Mouse (Mus musculus) CD8-positive naive resting alpha-beta T cell, adult 57 days (primary cell): Measurements from ENCODE around the gene Vsx2. TPM values are rescaled to one million over a fixed set of nuclear protein-coding genes. Genes with fewer than 3 reads are reported as not detected.

Experiments
- total RNA-seq: library from RNA; stranded (reverse); gene quantifications from one replicate; pipeline ENCODE4 v1.2.4, GENCODE M21; 2023

Vsx2 gene
- total RNA-seq: not detected

DNA sequence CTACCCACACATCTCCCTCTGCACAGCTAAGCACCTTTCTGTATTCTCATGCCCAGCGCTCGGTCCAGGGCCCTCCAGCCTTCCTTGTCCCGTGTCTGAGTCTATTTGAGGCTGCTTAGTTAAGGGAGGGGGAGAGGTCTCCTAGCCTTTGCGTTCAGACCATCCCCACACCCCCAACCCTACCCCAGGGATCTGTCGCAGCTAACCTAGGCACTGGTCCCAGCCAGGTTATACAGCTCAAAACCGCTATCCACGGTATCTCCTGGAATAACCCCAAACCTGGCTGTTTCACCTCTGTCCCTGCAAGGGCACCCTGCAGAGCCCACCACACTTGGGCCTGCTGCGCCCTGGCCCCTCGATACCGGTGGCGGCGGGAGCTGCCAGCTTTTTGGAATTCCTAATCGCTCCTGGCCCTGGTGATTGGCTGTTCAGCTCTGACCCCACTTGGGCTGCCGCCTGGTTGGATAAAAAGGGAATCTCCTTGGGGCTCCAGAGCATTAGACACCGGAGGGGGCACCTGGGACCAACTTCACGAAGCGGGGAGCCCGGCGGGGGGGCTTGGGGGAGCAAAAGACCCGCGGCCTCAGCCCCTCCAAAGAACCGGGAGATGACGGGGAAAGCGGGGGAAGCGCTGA lies at the start of gene Vsx2:
Vsx2 (plus strand) TSS at position 427 of the 635 bp plus-strand sequence.

DNA sequence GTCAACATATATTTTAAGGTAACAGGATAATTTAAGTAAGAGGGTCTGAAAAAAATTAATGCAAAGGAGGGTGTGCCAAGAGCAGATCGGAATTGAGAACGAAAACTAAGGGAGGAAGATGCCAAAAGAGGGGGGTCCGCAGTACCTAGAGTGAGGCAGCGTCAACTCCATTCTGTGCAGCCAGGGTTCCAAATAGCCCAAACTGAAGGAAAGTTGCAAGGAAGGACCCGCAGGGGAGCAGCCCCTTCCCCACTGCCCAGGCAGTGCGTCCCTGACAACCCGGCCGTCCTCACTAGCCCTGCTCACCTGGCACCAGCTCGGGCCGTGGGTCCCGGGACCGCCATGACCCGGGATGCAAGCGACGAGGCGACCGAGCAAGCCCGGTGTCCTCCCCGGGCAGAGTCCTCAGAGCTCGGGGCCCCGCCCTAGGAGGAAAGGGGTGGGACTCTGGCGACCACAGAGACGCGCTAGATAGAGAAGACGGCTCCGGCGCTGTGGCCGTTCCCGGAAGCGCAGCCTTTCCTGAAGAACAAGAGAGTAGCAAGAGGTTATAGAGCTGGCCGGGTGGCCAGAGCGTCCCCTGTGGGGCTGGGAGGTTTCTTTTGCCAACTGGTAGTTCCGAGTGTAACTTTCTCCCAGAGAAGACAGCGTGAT lies 47.5 kb downstream of the Vsx2 start, which contains the start of gene Abcd4:
Abcd4 (minus strand) TSS at position 437 of the 654 bp plus-strand sequence.

DNA sequence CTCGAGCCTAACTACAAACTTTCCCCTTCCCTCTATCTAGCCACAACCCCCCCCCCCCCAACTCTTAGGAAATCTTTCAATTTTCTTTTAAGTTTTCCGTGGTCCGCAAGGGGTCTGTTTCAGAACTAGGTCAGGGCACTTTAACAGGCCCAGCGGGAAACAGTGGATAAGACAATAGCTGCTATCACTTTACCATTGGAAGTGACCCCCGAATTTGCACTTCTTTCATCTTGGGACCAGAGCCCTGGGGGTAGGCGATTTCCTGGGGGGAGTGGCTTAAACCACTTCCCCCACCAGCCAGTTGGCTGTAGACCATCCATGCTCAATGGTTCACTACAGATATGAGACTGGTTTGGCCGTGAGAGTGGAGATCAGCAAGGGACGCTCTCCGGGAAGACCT lies 71.1 kb downstream of the Vsx2 start, which contains the start of gene Vrtn:
Vrtn (plus strand) TSS at position 366 of the 400 bp plus-strand sequence.

Other genes starting within 250 kb of the Vsx2 start
- 30.3 TPM for gene Coq6, start 208.1 kb upstream of the Vsx2 start, total RNA-seq
- gene Fam161b, start 207.9 kb upstream of the Vsx2 start, total RNA-seq: 1.2 TPM
- gene Entpd5, start 160.7 kb upstream of the Vsx2 start, total RNA-seq: 38.2 TPM
- 3.3 TPM for gene Bbof1, start 160.7 kb upstream of the Vsx2 start, total RNA-seq
- gene Rnf113a2, start 152.6 kb upstream of the Vsx2 start, total RNA-seq: 38.0 TPM
- 15.0 TPM for gene Aldh6a1, start 118.8 kb upstream of the Vsx2 start, total RNA-seq
- 20.2 TPM for gene Lin52, start 118.3 kb upstream of the Vsx2 start, total RNA-seq
- 18.3 TPM for gene Abcd4, start 47.7 kb downstream of the Vsx2 start, total RNA-seq
- gene Vrtn, start 71.3 kb downstream of the Vsx2 start, total RNA-seq: not detected
- not detected for gene Syndig1l, start 129.1 kb downstream of the Vsx2 start, total RNA-seq
- gene Npc2, start 203.4 kb downstream of the Vsx2 start, total RNA-seq: 225 TPM
- gene Isca2, start 203.5 kb downstream of the Vsx2 start, total RNA-seq: 38.3 TPM